Mouse (Mus musculus) bone marrow macrophage, adult 2 months (primary cell): ENCODE measurements around the gene Cd93.

ENCODE experiments used
- CTCF ChIP-seq: IDR thresholded peaks from 2 replicates; pipeline ENCODE4 v1.5.1; 2012; ENCODE audit warnings: low read depth, mild to moderate bottlenecking, low read length, moderate library complexity
- POLR2A ChIP-seq: IDR thresholded peaks from 2 replicates; pipeline ENCODE4 v1.6.1; 2012; ENCODE audit warnings: mild to moderate bottlenecking, low read depth, low read length, borderline replicate concordance

- no peak for TF ChIP-seq CTCF
- no peak for TF ChIP-seq POLR2A
Measured at GRCm38 (mm10) chr2:148443249-148443958, at the start of gene Cd93.
